Mouse (Mus musculus) brain, embryonic 14.5 days (tissue): Measurements from ENCODE around the gene Bmpr1a. TPM values are rescaled to one million over a fixed set of nuclear protein-coding genes. Genes with fewer than 3 reads are reported as not detected.

Experiments used
- DNase-seq: peaks from one replicate; pipeline ENCODE4 v3.0.0-alpha.2; 2011; ENCODE audit warnings: low read depth
- CTCF ChIP-seq: fragments of 200-500 bp; IDR thresholded peaks from 2 replicates; pipeline ENCODE4 v1.5.1; 2012; ENCODE audit warnings: inconsistent platforms, mild to moderate bottlenecking, moderate library complexity, borderline replicate concordance; ENCODE audit not compliant: insufficient read depth, insufficient read length; ENCODE audit errors: extremely low read depth
- POLR2A ChIP-seq: fragments of 200-500 bp; IDR thresholded peaks from 2 replicates; pipeline ENCODE4 v1.6.1; 2012; ENCODE audit warnings: mild to moderate bottlenecking, inconsistent platforms, borderline replicate concordance; ENCODE audit not compliant: poor library complexity, insufficient read depth, insufficient read length, severe bottlenecking; ENCODE audit errors: extremely low read depth
- polyA plus RNA-seq: library from polyadenylated mRNA; depleted of rRNA; stranded (reverse); fragments of >200 nt; gene quantifications from 2 replicates; pipeline ENCODE4 v1.2.3, GENCODE M21; 2012

Bmpr1a gene
- polyA plus RNA-seq, 1 experiment = 23.9 TPM

- TF ChIP-seq CTCF (no peak), POLR2A (no peak)
- DNase-seq = no peak
Observed at GRCm38 (mm10) chr14:34412164-34412896, 90.8 kb downstream of the Bmpr1a start.

GRCm38 (mm10) chr14:34410716-34411115, 92.4 kb downstream of the Bmpr1a start:
- no peak for DNase-seq
- no peak for TF ChIP-seq CTCF
- no peak for TF ChIP-seq POLR2A

GRCm38 (mm10) chr14:34403424-34403823, 99.7 kb downstream of the Bmpr1a start:
- no peak for DNase-seq
- TF ChIP-seq POLR2A (no peak), CTCF (no peak)

DNA sequence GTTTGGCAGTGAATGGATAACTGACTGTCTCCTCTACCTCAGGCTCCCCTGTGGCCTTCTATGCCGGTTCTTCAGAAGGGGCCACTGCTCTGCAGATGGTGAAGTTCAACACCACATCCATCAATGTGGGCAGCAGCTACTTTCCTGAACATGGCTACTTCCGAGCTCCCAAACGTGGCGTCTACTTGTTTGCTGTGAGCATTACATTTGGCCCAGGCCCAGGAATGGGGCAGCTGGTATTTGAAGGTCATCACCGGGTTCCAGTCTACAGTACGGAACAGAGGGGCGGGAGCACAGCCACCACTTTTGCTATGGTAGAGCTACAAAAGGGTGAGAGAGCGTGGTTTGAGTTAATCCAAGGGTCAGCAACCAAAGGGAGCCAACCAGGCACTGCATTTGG, 100.3 kb downstream of the Bmpr1a start:
- DNase-seq = no peak
- TF ChIP-seq POLR2A (no peak), CTCF (no peak)

DNA sequence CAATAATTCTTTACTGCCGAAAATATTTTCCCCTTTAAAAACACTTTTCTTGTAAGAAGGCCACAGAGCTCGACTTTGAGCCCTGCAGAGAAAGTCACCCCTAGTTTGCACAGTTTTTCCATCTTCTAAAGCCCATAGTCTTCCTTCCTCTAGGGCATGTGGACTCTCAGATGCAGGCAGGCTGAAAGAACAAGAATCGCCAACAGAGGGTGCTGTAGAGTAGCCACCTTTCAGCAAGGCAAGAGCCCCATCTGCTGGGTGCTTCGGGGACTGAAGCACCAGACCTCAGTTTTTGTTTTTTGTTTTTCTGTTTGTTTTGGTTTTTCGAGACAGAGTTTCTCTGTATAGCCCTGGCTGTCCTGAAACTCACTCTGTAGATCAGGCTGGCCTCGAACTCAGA, 102.0 kb downstream of the Bmpr1a start:
- DNase-seq = peak; percentile 62
- TF ChIP-seq CTCF (peak; percentile 83), POLR2A (no peak)

DNA sequence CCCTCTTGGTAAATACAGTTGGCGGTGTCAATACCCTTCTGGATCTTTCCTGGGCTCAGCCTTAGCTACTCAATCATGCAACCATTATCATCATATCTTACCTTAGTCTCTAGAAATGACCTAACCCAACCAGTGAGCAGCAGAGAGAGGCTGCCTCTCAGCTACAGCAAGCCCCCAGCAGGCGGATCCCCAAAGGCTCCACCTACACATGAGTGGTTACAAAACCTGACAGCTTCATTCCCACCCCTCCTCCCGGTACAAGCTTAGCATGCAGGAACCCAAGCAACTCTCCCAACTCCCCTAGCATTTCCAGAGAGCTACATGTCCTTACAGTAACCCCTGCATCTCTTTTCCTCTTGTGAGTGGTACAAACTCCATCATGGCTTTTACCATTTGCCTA, 103.1 kb downstream of the Bmpr1a start:
- TF ChIP-seq POLR2A (no peak), CTCF (no peak)
- no peak for DNase-seq

DNA sequence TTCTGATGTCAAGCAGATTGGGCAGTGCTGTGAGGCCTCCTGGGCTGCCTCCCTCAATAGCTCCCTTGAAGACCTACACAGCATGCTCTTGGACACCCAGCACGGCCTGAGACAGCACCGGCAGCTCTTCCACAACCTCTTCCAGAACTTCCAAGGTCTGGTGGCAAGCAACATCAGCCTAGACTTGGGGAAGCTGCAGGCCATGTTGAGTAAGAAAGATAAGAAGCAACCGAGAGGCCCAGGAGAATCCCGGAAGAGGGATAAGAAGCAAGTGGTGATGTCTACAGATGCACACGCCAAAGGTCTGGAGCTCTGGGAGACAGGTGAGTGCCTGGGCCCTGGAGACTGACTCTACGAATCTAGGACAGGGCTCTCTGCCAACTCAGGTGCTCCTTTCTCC, 103.8 kb downstream of the Bmpr1a start:
- no peak for DNase-seq
- TF ChIP-seq CTCF (no peak), POLR2A (no peak)

DNA sequence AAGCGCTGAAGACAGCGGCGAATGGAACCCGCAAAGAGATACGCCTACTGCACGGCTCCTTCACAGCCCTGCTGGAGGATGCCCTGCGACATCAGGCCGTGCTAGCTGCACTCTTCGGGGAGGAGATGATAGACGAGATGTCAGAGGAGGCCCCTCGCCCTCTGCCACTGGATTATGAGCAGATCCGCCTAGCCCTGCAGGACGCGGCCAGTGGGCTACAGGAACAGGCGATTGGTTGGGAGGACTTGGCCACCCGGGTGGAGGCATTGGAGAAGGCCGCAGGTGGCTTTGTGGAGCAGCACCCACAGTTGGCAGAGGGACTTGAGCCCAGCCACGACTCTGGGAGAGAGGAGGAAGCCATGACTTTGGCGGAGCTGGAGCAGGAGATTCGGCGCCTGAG, 104.2 kb downstream of the Bmpr1a start:
- TF ChIP-seq POLR2A (no peak), CTCF (no peak)
- DNase-seq = no peak

DNA sequence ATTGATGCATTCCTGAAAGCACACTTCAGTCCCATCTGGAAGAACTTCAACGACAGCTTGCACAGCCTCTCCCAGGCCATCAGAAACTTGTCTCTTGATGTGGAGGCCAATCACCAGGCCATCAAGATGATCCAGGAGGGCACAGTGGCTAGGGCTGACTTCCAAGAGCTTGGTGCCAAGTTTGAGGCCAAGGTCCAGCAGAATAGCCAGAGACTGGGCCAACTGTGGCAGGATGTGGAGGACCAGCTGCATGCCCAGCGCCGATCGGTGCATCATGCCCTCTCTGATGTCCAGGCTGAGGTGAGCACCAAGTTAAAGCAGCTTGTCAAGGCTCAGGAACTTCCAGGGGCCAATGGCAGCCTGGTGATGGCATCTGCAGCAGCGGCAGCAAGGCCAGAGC, 105.3 kb downstream of the Bmpr1a start:
- TF ChIP-seq CTCF (no peak), POLR2A (no peak)
- DNase-seq = no peak

DNA sequence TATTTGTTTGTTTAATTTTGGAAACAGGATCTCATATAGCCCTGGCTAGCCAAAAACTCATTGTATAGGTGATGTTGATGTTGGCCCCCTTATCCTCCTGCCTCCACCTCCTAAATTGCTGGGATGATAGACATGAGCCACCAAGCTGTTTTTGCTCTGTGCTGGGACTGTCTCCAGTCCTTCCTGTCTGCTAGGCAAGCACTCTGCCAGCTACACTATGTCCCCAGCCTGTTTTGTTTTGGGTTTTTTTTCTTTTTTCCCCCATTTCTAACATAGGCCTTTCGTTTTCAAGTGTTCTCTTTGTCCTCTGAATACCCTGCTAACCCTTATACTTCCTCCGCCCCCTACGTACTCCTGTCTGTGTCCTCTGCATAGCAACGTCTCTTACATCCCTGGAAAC, 109.8 kb downstream of the Bmpr1a start:
- no peak for TF ChIP-seq POLR2A
- TF ChIP-seq CTCF = no peak
- peak; percentile 28 for DNase-seq

- TF ChIP-seq CTCF (no peak), POLR2A (no peak)
- no peak for DNase-seq
Observed at GRCm38 (mm10) chr14:34382921-34383704, 120.0 kb downstream of the Bmpr1a start.

DNA sequence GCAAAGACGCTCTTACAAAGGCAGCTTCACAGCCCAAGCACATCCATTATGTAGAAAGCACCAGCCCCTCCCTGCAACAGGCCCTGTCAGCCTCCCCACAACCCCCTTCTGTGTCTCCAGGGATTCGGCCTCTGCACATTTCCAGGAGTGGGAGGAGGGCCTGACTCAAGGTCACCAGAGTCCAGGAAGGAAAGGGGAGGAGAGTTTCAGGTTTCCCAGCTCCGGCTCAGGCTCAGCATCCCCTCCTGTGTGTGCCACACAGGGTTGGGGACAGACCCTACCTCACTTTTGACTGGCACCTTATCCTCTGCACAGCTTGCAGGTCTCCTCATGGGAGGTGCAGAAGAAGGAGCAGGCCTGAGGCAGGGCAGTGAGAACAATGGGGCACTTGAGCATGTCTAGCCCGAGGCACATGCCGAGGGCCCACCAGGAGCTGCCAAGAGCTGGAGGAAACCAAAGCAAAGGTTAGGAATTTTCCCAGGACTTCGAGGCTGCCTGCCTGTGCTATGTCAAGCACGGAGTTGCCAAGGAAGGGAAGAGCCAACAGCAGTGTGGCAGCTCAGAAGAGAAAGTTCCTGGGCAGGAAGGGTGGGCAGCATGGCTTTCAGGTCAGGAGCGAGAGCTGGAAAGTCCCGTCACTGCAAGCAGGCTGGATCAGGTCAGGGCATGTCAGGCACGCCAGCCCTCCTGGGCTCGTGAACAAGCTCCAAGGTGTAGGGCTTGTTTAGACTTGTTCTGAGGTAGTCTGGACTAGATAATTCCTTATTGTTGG, 124.4 kb downstream of the Bmpr1a start:
- TF ChIP-seq POLR2A = no peak
- TF ChIP-seq CTCF = no peak
- peak; percentile 49 for DNase-seq
